Mouse (Mus musculus): ENCODE results near the gene Bzw1. TPM values are rescaled to one million over a fixed set of nuclear protein-coding genes. Genes with fewer than 3 reads are reported as not detected.
A peak's percentile ranks its signal among the peaks of the same experiment; 100 is the strongest.

The Bzw1 gene
- polyA plus RNA-seq, 1 experiment: 13.3 TPM

- DNase-seq (ENCODE audit: low read depth in 1 of 2, low spot score in 2 of 2): no peak
- WGBS: 78% methylated on average over 3 of the region's 3 CpGs
- Histone ChIP-seq H3K27ac (ENCODE audit: insufficient read depth, low read length) (no peak overlapping the region), H3K4me3 (ENCODE audit: extremely low read depth, insufficient read depth, insufficient read length) (no peak overlapping the region), H3K27me3 (ENCODE audit: control insufficient read depth, insufficient read depth, low read length) (no peaks in the 10 kb centered on the region), H3K4me1 (ENCODE audit: control insufficient read depth, insufficient read depth, insufficient read length) (no peaks in the 10 kb centered on the region), H3K36me3 (ENCODE audit: control insufficient read depth, insufficient read depth, low read length) (peaks cover 49% of the 10 kb centered on the region)
- TF ChIP-seq POLR2A (IDR thresholded peaks at IDR 0.05; ENCODE audit: low read depth, low read length) (no peak), CTCF (IDR thresholded peaks at IDR 0.05; ENCODE audit: extremely low read depth, insufficient read depth, insufficient read length, insufficient replicate concordance) (no peak)
Measured at GRCm38 (mm10) chr1:58410198-58410588, 17.5 kb downstream of the Bzw1 start.

- no peaks in the 10 kb centered on the region for H3K4me1 ChIP-seq (ENCODE audit: control insufficient read depth, insufficient read depth, insufficient read length)
- peaks cover 51% of the 10 kb centered on the region for H3K36me3 ChIP-seq (ENCODE audit: control insufficient read depth, insufficient read depth, low read length)
- TF ChIP-seq POLR2A (IDR thresholded peaks at IDR 0.05; ENCODE audit: low read depth, low read length) (no peak), CTCF (IDR thresholded peaks at IDR 0.05; ENCODE audit: extremely low read depth, insufficient read depth, insufficient read length, insufficient replicate concordance) (no peak)
- no peak for DNase-seq (ENCODE audit: low read depth in 1 of 2, low spot score in 2 of 2)
- 90% methylated on average over 7 of the region's 7 CpGs for WGBS
- H3K4me3 ChIP-seq (ENCODE audit: extremely low read depth, insufficient read depth, insufficient read length): no peak overlapping the region
- no peaks in the 10 kb centered on the region for H3K27me3 ChIP-seq (ENCODE audit: control insufficient read depth, insufficient read depth, low read length)
- H3K27ac ChIP-seq (ENCODE audit: insufficient read depth, low read length): no peak overlapping the region
Measured at GRCm38 (mm10) chr1:58410776-58411175, 18.1 kb downstream of the Bzw1 start.

GRCm38 (mm10) chr1:58415442-58415841 lies 22.7 kb downstream of the Bzw1 start:
- Histone ChIP-seq H3K4me1 (ENCODE audit: control insufficient read depth, insufficient read depth, insufficient read length) (no peaks in the 10 kb centered on the region), H3K4me3 (ENCODE audit: extremely low read depth, insufficient read depth, insufficient read length) (no peak overlapping the region), H3K36me3 (ENCODE audit: control insufficient read depth, insufficient read depth, low read length) (peaks cover 79% of the 10 kb centered on the region), H3K27ac (ENCODE audit: insufficient read depth, low read length) (no peak overlapping the region), H3K27me3 (ENCODE audit: control insufficient read depth, insufficient read depth, low read length) (no peaks in the 10 kb centered on the region; the same call in 1 of the 2 replicates)
- no peak for TF ChIP-seq POLR2A (IDR thresholded peaks at IDR 0.05; ENCODE audit: low read depth, low read length)
- TF ChIP-seq CTCF (IDR thresholded peaks at IDR 0.05; ENCODE audit: extremely low read depth, insufficient read depth, insufficient read length, insufficient replicate concordance): no peak
- no peak for DNase-seq (ENCODE audit: low read depth in 1 of 2, low spot score in 2 of 2)
- 26% methylated on average over 1 of the region's 1 CpGs for WGBS

- no peak for TF ChIP-seq CTCF (IDR thresholded peaks at IDR 0.05; ENCODE audit: extremely low read depth, insufficient read depth, insufficient read length, insufficient replicate concordance)
- TF ChIP-seq POLR2A (IDR thresholded peaks at IDR 0.05; ENCODE audit: low read depth, low read length): no peak
- Histone ChIP-seq H3K27ac (ENCODE audit: insufficient read depth, low read length) (no peak overlapping the region), H3K36me3 (ENCODE audit: control insufficient read depth, insufficient read depth, low read length) (peaks cover 75% of the 10 kb centered on the region), H3K27me3 (ENCODE audit: control insufficient read depth, insufficient read depth, low read length) (no peaks in the 10 kb centered on the region; the same call in 1 of the 2 replicates), H3K4me3 (ENCODE audit: extremely low read depth, insufficient read depth, insufficient read length) (no peak overlapping the region), H3K4me1 (ENCODE audit: control insufficient read depth, insufficient read depth, insufficient read length) (no peaks in the 10 kb centered on the region)
- DNase-seq (ENCODE audit: low read depth in 1 of 2, low spot score in 2 of 2): no peak
- WGBS: 57% methylated on average over 2 of the region's 2 CpGs
Measured at GRCm38 (mm10) chr1:58416048-58416447, 23.4 kb downstream of the Bzw1 start.

GRCm38 (mm10) chr1:58420032-58420431 lies 27.3 kb downstream of the Bzw1 start:
- TF ChIP-seq POLR2A (IDR thresholded peaks at IDR 0.05; ENCODE audit: low read depth, low read length) (no peak), CTCF (IDR thresholded peaks at IDR 0.05; ENCODE audit: extremely low read depth, insufficient read depth, insufficient read length, insufficient replicate concordance) (no peak)

GRCm38 (mm10) chr1:58420961-58421360 lies 28.3 kb downstream of the Bzw1 start:
- TF ChIP-seq POLR2A (IDR thresholded peaks at IDR 0.05; ENCODE audit: low read depth, low read length) (no peak), CTCF (IDR thresholded peaks at IDR 0.05; ENCODE audit: extremely low read depth, insufficient read depth, insufficient read length, insufficient replicate concordance) (no peak)
- WGBS: 52% methylated on average over 7 of the region's 7 CpGs
- peaks cover 5% of the 10 kb centered on the region for H3K4me1 ChIP-seq (ENCODE audit: control insufficient read depth, insufficient read depth, insufficient read length)
- H3K4me3 ChIP-seq (ENCODE audit: extremely low read depth, insufficient read depth, insufficient read length): no peak overlapping the region
- H3K36me3 ChIP-seq (ENCODE audit: control insufficient read depth, insufficient read depth, low read length): peaks cover 48% of the 10 kb centered on the region
- DNase-seq (ENCODE audit: low read depth in 1 of 2, low spot score in 2 of 2): no peak
- no peak overlapping the region for H3K27ac ChIP-seq (ENCODE audit: insufficient read depth, low read length)
- H3K27me3 ChIP-seq (ENCODE audit: control insufficient read depth, insufficient read depth, low read length): no peaks in the 10 kb centered on the region; the same call in 1 of the 2 replicates

More at GRCm38 (mm10) chr1:58420032-58420431, 27.3 kb downstream of the Bzw1 start:
- no peak overlapping the region for H3K27ac ChIP-seq (ENCODE audit: insufficient read depth, low read length)
- H3K36me3 ChIP-seq (ENCODE audit: control insufficient read depth, insufficient read depth, low read length): peaks cover 54% of the 10 kb centered on the region
- H3K27me3 ChIP-seq (ENCODE audit: control insufficient read depth, insufficient read depth, low read length): no peaks in the 10 kb centered on the region; the same call in 1 of the 2 replicates
- H3K4me1 ChIP-seq (ENCODE audit: control insufficient read depth, insufficient read depth, insufficient read length): peaks cover 5% of the 10 kb centered on the region
- H3K4me3 ChIP-seq (ENCODE audit: extremely low read depth, insufficient read depth, insufficient read length): no peak overlapping the region
- DNase-seq (ENCODE audit: low read depth in 1 of 2, low spot score in 2 of 2): no peak
- WGBS: 80% methylated on average over 10 of the region's 10 CpGs

- Histone ChIP-seq H3K4me1 (ENCODE audit: control insufficient read depth, insufficient read depth, insufficient read length) (peaks cover 5% of the 10 kb centered on the region), H3K27me3 (ENCODE audit: control insufficient read depth, insufficient read depth, low read length) (no peaks in the 10 kb centered on the region; the same call in 1 of the 2 replicates), H3K27ac (ENCODE audit: insufficient read depth, low read length) (peak overlapping the region; percentile 99), H3K36me3 (ENCODE audit: control insufficient read depth, insufficient read depth, low read length) (peaks cover 34% of the 10 kb centered on the region), H3K4me3 (ENCODE audit: extremely low read depth, insufficient read depth, insufficient read length) (peak overlapping the region; percentile 65)
- peak; percentile 27 to 85 for DNase-seq (ENCODE audit: low read depth in 1 of 2, low spot score in 2 of 2)
- TF ChIP-seq CTCF (IDR thresholded peaks at IDR 0.05; ENCODE audit: extremely low read depth, insufficient read depth, insufficient read length, insufficient replicate concordance): no peak
- no peak for TF ChIP-seq POLR2A (IDR thresholded peaks at IDR 0.05; ENCODE audit: low read depth, low read length)
- WGBS: 1% methylated on average over 13 of the region's 13 CpGs
Measured at GRCm38 (mm10) chr1:58422879-58423278, 30.2 kb downstream of the Bzw1 start.
